Mouse (Mus musculus): ENCODE measurements around the gene Anxa8. TPM values are rescaled to one million over a fixed set of nuclear protein-coding genes. Genes with fewer than 3 reads are reported as not detected.

The Anxa8 gene
- not detected for total RNA-seq (2023)

DNA sequence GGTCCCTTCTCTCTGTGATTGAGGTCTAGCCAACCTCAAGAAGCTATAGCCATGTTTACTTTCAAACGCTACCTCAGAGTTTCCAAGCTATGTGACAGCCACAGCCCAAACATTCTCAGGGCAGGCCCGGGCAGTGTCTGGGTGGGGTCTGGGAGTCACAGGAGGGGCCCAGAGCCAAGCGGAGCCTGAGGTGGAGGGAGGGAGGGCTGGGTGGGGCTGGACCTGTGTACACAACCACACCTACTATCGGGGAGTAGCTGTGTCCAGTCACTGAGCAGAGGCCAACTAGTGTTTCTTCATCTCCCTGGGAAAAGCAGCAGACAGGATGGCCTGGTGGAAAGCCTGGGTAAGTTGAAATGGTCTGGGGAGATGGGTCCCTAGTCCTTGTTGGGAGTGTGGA lies at the start of gene Anxa8:
Gene Anxa8 (plus strand): TSS at position 251 of the 400 bp plus-strand sequence.

DNA sequence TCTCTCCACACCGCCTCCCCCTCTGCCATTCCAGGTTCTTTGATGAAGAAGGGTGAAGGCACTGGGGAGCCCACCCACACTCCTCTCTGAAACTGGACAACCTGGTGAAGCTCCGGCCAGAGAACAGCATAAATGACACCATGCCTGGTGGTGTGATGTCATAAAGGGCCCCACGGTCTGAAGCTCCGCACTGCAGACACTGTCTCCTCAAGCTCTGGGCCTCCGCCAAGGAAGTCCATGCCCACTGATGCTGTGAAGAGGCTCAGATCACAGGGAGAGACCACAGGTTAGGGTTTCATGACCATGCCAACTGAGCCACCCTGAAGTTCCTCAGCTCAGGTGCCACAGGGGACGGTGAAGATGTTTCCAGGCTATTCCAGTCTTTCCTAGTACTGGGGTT lies 33.3 kb upstream of the Anxa8 start, which contains the start of gene Antxrl:
Gene Antxrl (plus strand): TSS at position 192 of the 400 bp plus-strand sequence.

DNA sequence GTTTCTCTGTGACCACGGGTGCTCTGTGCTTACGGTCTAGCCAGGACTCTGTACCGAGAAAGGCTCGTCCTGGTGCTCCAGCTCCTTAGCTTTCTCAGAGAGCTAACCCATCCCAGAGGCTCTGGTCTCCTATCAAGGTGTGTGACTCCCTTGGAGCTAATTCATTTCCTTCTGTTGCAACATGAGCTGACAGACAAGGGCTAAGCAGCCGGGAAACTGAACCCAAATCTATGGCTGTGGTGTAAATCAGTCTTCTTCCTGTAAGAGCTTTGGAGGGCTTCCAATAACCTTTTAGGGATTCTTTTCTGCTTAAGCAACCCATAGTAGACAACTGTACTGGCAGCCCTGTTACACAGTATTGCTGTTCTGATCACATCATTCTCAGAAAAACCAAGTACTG lies 16.8 kb downstream of the Anxa8 start, which contains the start of gene A630023A22Rik:
Gene A630023A22Rik (minus strand): TSS at position 154 of the 400 bp plus-strand sequence.

Other genes with a start within 250 kb of the Anxa8 start
- not detected for gene Gdf10, start 162.4 kb upstream of the Anxa8 start, total RNA-seq (2023)
- gene Gdf2, start 144.9 kb upstream of the Anxa8 start, total RNA-seq (2023): not detected
- not detected for gene Rbp3, start 132.0 kb upstream of the Anxa8 start, total RNA-seq (2023)
- gene Zfp488, start 107.2 kb upstream of the Anxa8 start, total RNA-seq (2023): not detected
- not detected for gene Gm30083, start 70.8 kb upstream of the Anxa8 start, total RNA-seq (2023)
- gene Gm5460, start 69.2 kb upstream of the Anxa8 start, total RNA-seq (2023): not detected
- gene Antxrl, start 33.3 kb upstream of the Anxa8 start, total RNA-seq (2023): not detected
- gene A630023A22Rik, start 16.8 kb downstream of the Anxa8 start, total RNA-seq (2023): not detected
- not detected for gene Npy4r, start 66.5 kb downstream of the Anxa8 start, total RNA-seq (2023)
- gene Gprin2, start 115.7 kb downstream of the Anxa8 start, total RNA-seq (2023): not detected
- not detected for gene Syt15, start 133.6 kb downstream of the Anxa8 start, total RNA-seq (2023)
- gene Shld2, start 224.5 kb downstream of the Anxa8 start, total RNA-seq (2023): 22.7 TPM
- gene Glud1, start 224.7 kb downstream of the Anxa8 start, total RNA-seq (2023): 139 TPM